Mouse (Mus musculus) kidney, embryonic 16.5 days (tissue): ENCODE results near the gene Cyp11a1. TPM values are rescaled to one million over a fixed set of nuclear protein-coding genes. Genes with fewer than 3 reads are reported as not detected.
A peak's percentile ranks its signal among the peaks of the same experiment; 100 is the strongest.

ENCODE experiments used
- ATAC-seq: fragments of 200-750 bp; cut with Nextera tagmentation; 2 replicates; pipeline ENCODE4 v1.8.0; 2017; ENCODE audit warnings: moderate TSS enrichment; ENCODE audit not compliant: low FRiP score, low TSS enrichment
- H3K27ac ChIP-seq: fragments of 300-500 bp; sonication (generic); 2 replicates; pipeline ENCODE4 v1.5.1; 2014; ENCODE audit warnings: low read length
- H3K27me3 ChIP-seq: fragments of 300-500 bp; sonication (generic); 2 replicates; pipeline ENCODE4 v1.6.1; 2014; ENCODE audit warnings: low read length, control low read depth, mixed read lengths; ENCODE audit not compliant: insufficient read depth
- H3K36me3 ChIP-seq: fragments of 300-500 bp; sonication (generic); 2 replicates; pipeline ENCODE4 v1.6.1; 2014; ENCODE audit warnings: low read length, control low read depth, mixed read lengths; ENCODE audit not compliant: insufficient read depth
- H3K4me1 ChIP-seq: fragments of 300-500 bp; sonication (generic); 2 replicates; pipeline ENCODE4 v1.6.1; 2014; ENCODE audit warnings: low read length, control low read depth, mixed read lengths; ENCODE audit not compliant: insufficient read depth
- H3K4me2 ChIP-seq: fragments of 300-500 bp; sonication (generic); replicated peaks from 2 replicates; pipeline ENCODE4 v1.6.1; 2014; ENCODE audit warnings: low read depth, low read length
- H3K4me3 ChIP-seq: fragments of 300-500 bp; sonication (generic); 2 replicates; pipeline ENCODE4 v1.5.1; 2014; ENCODE audit warnings: mild to moderate bottlenecking, low read length
- H3K9ac ChIP-seq: fragments of 300-500 bp; sonication (generic); replicated peaks from 2 replicates; pipeline ENCODE4 v1.6.1; 2014; ENCODE audit warnings: low read length
- H3K9me3 ChIP-seq: fragments of 300-500 bp; sonication (generic); 2 replicates; pipeline ENCODE4 v1.6.1; 2016; ENCODE audit warnings: low read length, control low read depth
- WGBS: fragments of 180-500 bp; shearing (Covaris S2); extraction: QIAGEN DNeasy Blood & Tissue Kit; methylation state at CpG from one replicate; pipeline ENCODE4 v1.1.7; 2014; 5-methylcytosine and 5-hydroxymethylcytosine counted together
- polyA plus RNA-seq: library from polyadenylated mRNA; unstranded; fragments of >200 nt; fragmentation: Nextera tagmentation; extraction: Ambion mirVana; gene quantifications from 2 replicates; pipeline ENCODE4 v1.2.1, GENCODE M21; 2015

Cyp11a1 gene
- polyA plus RNA-seq, 1 experiment from 2014 or later = 45.7 TPM

- H3K27ac ChIP-seq = no peak overlapping the region
- H3K4me3 ChIP-seq = no peak overlapping the region
- no peaks in the 10 kb centered on the region for H3K9me3 ChIP-seq
- 81% methylated on average over 2 of the region's 2 CpGs for WGBS
- H3K36me3 ChIP-seq = no peaks in the 10 kb centered on the region
- H3K9ac ChIP-seq = no peak overlapping the region
- H3K27me3 ChIP-seq = no peaks in the 10 kb centered on the region; the same call in 1 of the 2 replicates
- H3K4me1 ChIP-seq = peaks cover 3% of the 10 kb centered on the region; the same call in 1 of the 2 replicates
- H3K4me2 ChIP-seq = no peak overlapping the region
- ATAC-seq = no peak
Observed at GRCm38 (mm10) chr9:57988098-57988497, 18.1 kb upstream of the Cyp11a1 start.

GRCm38 (mm10) chr9:57989309-57989708 lies 16.9 kb upstream of the Cyp11a1 start:
- Histone ChIP-seq H3K27me3 (no peaks in the 10 kb centered on the region; the same call in 1 of the 2 replicates), H3K9ac (no peak overlapping the region), H3K9me3 (no peaks in the 10 kb centered on the region), H3K4me2 (no peak overlapping the region), H3K4me3 (no peak overlapping the region), H3K36me3 (no peaks in the 10 kb centered on the region), H3K4me1 (peaks cover 4% of the 10 kb centered on the region; the same call in 1 of the 2 replicates), H3K27ac (no peak overlapping the region)
- ATAC-seq = no peak
- 74% methylated on average over 6 of the region's 6 CpGs for WGBS

- Histone ChIP-seq H3K4me3 (no peak overlapping the region), H3K27ac (no peak overlapping the region), H3K27me3 (no peaks in the 10 kb centered on the region; the same call in 1 of the 2 replicates), H3K9me3 (no peaks in the 10 kb centered on the region), H3K9ac (no peak overlapping the region), H3K4me2 (no peak overlapping the region), H3K36me3 (no peaks in the 10 kb centered on the region), H3K4me1 (peaks cover 4% of the 10 kb centered on the region; the same call in 1 of the 2 replicates)
- 30% methylated on average over 10 of the region's 10 CpGs for WGBS
- no peak for ATAC-seq
Observed at GRCm38 (mm10) chr9:57990438-57991110, 15.6 kb upstream of the Cyp11a1 start.

- Histone ChIP-seq H3K4me1 (peaks cover 4% of the 10 kb centered on the region; the same call in 1 of the 2 replicates), H3K4me2 (no peak overlapping the region), H3K36me3 (no peaks in the 10 kb centered on the region), H3K9me3 (no peaks in the 10 kb centered on the region), H3K27me3 (peaks cover 10% of the 10 kb centered on the region; the same call in 1 of the 2 replicates), H3K4me3 (no peak overlapping the region), H3K27ac (no peak overlapping the region), H3K9ac (no peak overlapping the region)
- WGBS = 79% methylated on average over 3 of the region's 3 CpGs
- no peak for ATAC-seq
Observed at GRCm38 (mm10) chr9:57992060-57992459, 14.2 kb upstream of the Cyp11a1 start.

GRCm38 (mm10) chr9:57992781-57993591 lies 13.2 kb upstream of the Cyp11a1 start:
- H3K9me3 ChIP-seq = no peaks in the 10 kb centered on the region
- H3K36me3 ChIP-seq = no peaks in the 10 kb centered on the region
- peaks cover 10% of the 10 kb centered on the region for H3K4me1 ChIP-seq
- H3K4me2 ChIP-seq = no peak overlapping the region
- 38% methylated on average over 8 of the region's 8 CpGs for WGBS
- H3K27ac ChIP-seq = no peak overlapping the region
- no peak overlapping the region for H3K9ac ChIP-seq
- H3K4me3 ChIP-seq = no peak overlapping the region
- peaks cover 10% of the 10 kb centered on the region; the same call in 1 of the 2 replicates for H3K27me3 ChIP-seq
- no peak for ATAC-seq

- Histone ChIP-seq H3K9me3 (no peaks in the 10 kb centered on the region), H3K36me3 (no peaks in the 10 kb centered on the region), H3K4me1 (peaks cover 13% of the 10 kb centered on the region), H3K27ac (no peak overlapping the region), H3K4me2 (no peak overlapping the region), H3K27me3 (peaks cover 15% of the 10 kb centered on the region; the same call in 1 of the 2 replicates), H3K9ac (no peak overlapping the region), H3K4me3 (no peak overlapping the region)
- WGBS = 41% methylated on average over 4 of the region's 4 CpGs
- ATAC-seq = no peak
Observed at GRCm38 (mm10) chr9:57995282-57995681, 10.9 kb upstream of the Cyp11a1 start.

- H3K4me1 ChIP-seq = peaks cover 13% of the 10 kb centered on the region
- peak overlapping the region; percentile 51 for H3K9ac ChIP-seq
- H3K36me3 ChIP-seq = no peaks in the 10 kb centered on the region
- H3K4me3 ChIP-seq = peak overlapping the region; percentile 43
- H3K27me3 ChIP-seq = peaks cover 15% of the 10 kb centered on the region; the same call in 1 of the 2 replicates
- ATAC-seq = peak; percentile 79; the same call in 1 of the 2 replicates
- no peaks in the 10 kb centered on the region for H3K9me3 ChIP-seq
- H3K4me2 ChIP-seq = peak overlapping the region; percentile 77
- no peak overlapping the region for H3K27ac ChIP-seq
- WGBS = 16% methylated on average over 13 of the region's 13 CpGs
Observed at GRCm38 (mm10) chr9:57997511-57998031, 8.6 kb upstream of the Cyp11a1 start.

- no peak overlapping the region for H3K27ac ChIP-seq
- H3K9me3 ChIP-seq = no peaks in the 10 kb centered on the region
- peaks cover 12% of the 10 kb centered on the region for H3K4me1 ChIP-seq
- peak overlapping the region; percentile 51 for H3K9ac ChIP-seq
- WGBS = under 1% methylated on average over 20 of the region's 20 CpGs
- ATAC-seq = peak; percentile 55
- no peaks in the 10 kb centered on the region for H3K36me3 ChIP-seq
- H3K27me3 ChIP-seq = peaks cover 15% of the 10 kb centered on the region; the same call in 1 of the 2 replicates
- H3K4me3 ChIP-seq = peak overlapping the region; percentile 43
- peak overlapping the region; percentile 77 for H3K4me2 ChIP-seq
Observed at GRCm38 (mm10) chr9:57998032-57998659, 8.1 kb upstream of the Cyp11a1 start.

- no peak for ATAC-seq
- WGBS = 44% methylated on average over 2 of the region's 2 CpGs
- H3K9me3 ChIP-seq = no peaks in the 10 kb centered on the region
Observed at GRCm38 (mm10) chr9:57998685-57999084, 7.5 kb upstream of the Cyp11a1 start.

More at GRCm38 (mm10) chr9:57998685-57999084, 7.5 kb upstream of the Cyp11a1 start:
- no peak overlapping the region for H3K27ac ChIP-seq
- H3K27me3 ChIP-seq = peaks cover 15% of the 10 kb centered on the region; the same call in 1 of the 2 replicates
- H3K4me3 ChIP-seq = no peak overlapping the region
- H3K9ac ChIP-seq = no peak overlapping the region
- H3K4me2 ChIP-seq = no peak overlapping the region
- H3K36me3 ChIP-seq = no peaks in the 10 kb centered on the region
- peaks cover 16% of the 10 kb centered on the region for H3K4me1 ChIP-seq
